Mouse (Mus musculus) limb, embryonic 11.5 days (tissue): ENCODE results near the gene Rere. TPM values are rescaled to one million over a fixed set of nuclear protein-coding genes. Genes with fewer than 3 reads are reported as not detected.
A peak's percentile ranks its signal among the peaks of the same experiment; 100 is the strongest.

Source experiments
- ATAC-seq: fragments of 200-750 bp; cut with Nextera tagmentation; 2 replicates; pipeline ENCODE4 v1.8.0; 2017; ENCODE audit warnings: low read depth; ENCODE audit not compliant: insufficient number of reproducible peaks, low FRiP score, low TSS enrichment
- DNase-seq: peaks from one replicate; pipeline ENCODE4 v3.0.0-alpha.2; 2015; ENCODE audit warnings: low spot score
- H3K27ac ChIP-seq: fragments of 300-500 bp; sonication (generic); replicated peaks from 2 replicates; pipeline ENCODE4 v1.5.1; 2014; ENCODE audit warnings: low read depth, mild to moderate bottlenecking, low read length
- H3K27me3 ChIP-seq: fragments of 300-500 bp; sonication (generic); 2 replicates; pipeline ENCODE4 v1.6.1; 2014; ENCODE audit warnings: mild to moderate bottlenecking, low read length, mixed read lengths; ENCODE audit not compliant: control insufficient read depth, insufficient read depth
- H3K36me3 ChIP-seq: fragments of 300-500 bp; sonication (generic); 2 replicates; pipeline ENCODE4 v1.6.1; 2014; ENCODE audit warnings: mild to moderate bottlenecking, low read length, moderate library complexity, mixed read lengths; ENCODE audit not compliant: control insufficient read depth, insufficient read depth
- H3K4me1 ChIP-seq: fragments of 300-500 bp; sonication (generic); 2 replicates; pipeline ENCODE4 v1.6.1; 2014; ENCODE audit warnings: low read length, mixed read lengths; ENCODE audit not compliant: control insufficient read depth, insufficient read depth
- H3K4me2 ChIP-seq: fragments of 300-500 bp; sonication (generic); 2 replicates; pipeline ENCODE4 v1.6.1; 2014; ENCODE audit warnings: low read depth, mild to moderate bottlenecking, moderate library complexity; ENCODE audit not compliant: severe bottlenecking
- H3K4me3 ChIP-seq: fragments of 300-500 bp; sonication (generic); 2 replicates; pipeline ENCODE4 v1.5.1; 2014; ENCODE audit warnings: low read depth, low read length
- H3K9ac ChIP-seq: fragments of 300-500 bp; sonication (generic); 2 replicates; pipeline ENCODE4 v1.6.1; 2014; ENCODE audit warnings: mild to moderate bottlenecking, low read length
- H3K9me3 ChIP-seq: fragments of 300-500 bp; sonication (generic); 2 replicates; pipeline ENCODE4 v1.6.1; 2016; ENCODE audit warnings: low read length; ENCODE audit not compliant: control insufficient read depth
- WGBS: fragments of 180-500 bp; shearing (Covaris S2); extraction: QIAGEN DNeasy Blood & Tissue Kit; methylation state at CpG from one replicate; pipeline ENCODE4 v1.1.7; 2014; 5-methylcytosine and 5-hydroxymethylcytosine counted together
- polyA plus RNA-seq: library from polyadenylated mRNA; unstranded; fragments of >200 nt; fragmentation: Nextera tagmentation; extraction: Ambion mirVana; gene quantifications from 2 replicates; pipeline ENCODE4 v1.2.1, GENCODE M21; 2014

The Rere gene
- polyA plus RNA-seq, 1 experiment from 2014 or later, result 37.9 TPM

DNA sequence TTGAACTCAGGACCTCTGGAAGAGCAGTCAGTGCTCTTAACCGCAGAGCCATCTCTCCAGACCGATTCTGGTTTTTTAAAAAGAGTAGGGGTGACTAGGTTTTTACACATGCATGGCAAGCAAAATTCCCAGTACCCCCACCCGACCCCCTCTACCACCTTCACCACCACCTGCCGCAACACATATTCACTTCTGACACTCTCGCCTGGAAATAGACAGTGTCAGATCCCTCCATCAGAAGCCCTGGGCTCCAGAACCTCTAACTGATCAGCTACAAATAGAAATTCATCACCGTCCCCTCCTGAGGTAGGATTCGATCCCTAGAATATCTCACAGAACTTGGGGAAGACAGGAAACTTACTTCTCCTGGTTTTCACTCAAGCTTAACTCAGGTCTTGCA lies 21.9 kb upstream of the Rere start:
- Histone ChIP-seq H3K9ac (no peak overlapping the region), H3K4me2 (no peak overlapping the region), H3K4me3 (no peak overlapping the region), H3K4me1 (no peaks in the 10 kb centered on the region), H3K9me3 (no peaks in the 10 kb centered on the region), H3K36me3 (no peaks in the 10 kb centered on the region), H3K27me3 (no peaks in the 10 kb centered on the region), H3K27ac (no peak overlapping the region)
- DNase-seq, result no peak
- no peak for ATAC-seq
- 92% methylated on average over 7 of the region's 7 CpGs for WGBS

GRCm38 (mm10) chr4:150260111-150260510 lies 21.3 kb upstream of the Rere start:
- Histone ChIP-seq H3K27ac (no peak overlapping the region), H3K4me1 (no peaks in the 10 kb centered on the region), H3K36me3 (no peaks in the 10 kb centered on the region), H3K9me3 (no peaks in the 10 kb centered on the region), H3K4me3 (no peak overlapping the region), H3K27me3 (no peaks in the 10 kb centered on the region), H3K4me2 (no peak overlapping the region), H3K9ac (no peak overlapping the region)
- ATAC-seq (no peak), DNase-seq (no peak)
- 69% methylated on average over 7 of the region's 7 CpGs for WGBS

DNA sequence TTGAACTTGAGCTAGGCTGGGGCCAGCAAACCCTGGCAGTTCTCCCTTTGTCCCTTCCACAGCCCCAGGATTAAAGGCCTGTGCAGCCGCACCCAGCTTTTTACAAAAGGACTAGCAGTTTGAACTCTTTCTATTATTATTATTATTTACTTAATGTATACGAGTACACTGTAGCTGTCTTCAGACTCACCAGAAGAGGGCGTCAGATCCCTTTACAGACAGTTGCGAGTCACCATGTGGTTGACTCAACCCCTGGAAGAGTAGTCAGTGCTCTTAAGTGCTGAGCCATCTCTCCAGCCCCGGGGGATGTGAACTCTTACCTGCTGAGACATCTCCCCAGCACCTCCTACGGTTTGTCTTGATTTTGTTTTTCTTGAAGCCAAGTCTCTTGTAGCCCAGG lies 20.7 kb upstream of the Rere start:
- H3K9me3 ChIP-seq, result no peaks in the 10 kb centered on the region
- H3K4me1 ChIP-seq, result no peaks in the 10 kb centered on the region
- 30% methylated on average over 6 of the region's 6 CpGs for WGBS
- no peak for ATAC-seq
- H3K9ac ChIP-seq, result no peak overlapping the region
- DNase-seq, result no peak
- H3K36me3 ChIP-seq, result no peaks in the 10 kb centered on the region
- H3K27ac ChIP-seq, result no peak overlapping the region
- H3K4me2 ChIP-seq, result no peak overlapping the region
- no peak overlapping the region for H3K4me3 ChIP-seq
- no peaks in the 10 kb centered on the region for H3K27me3 ChIP-seq

GRCm38 (mm10) chr4:150262301-150262700 lies 19.1 kb upstream of the Rere start:
- H3K27ac ChIP-seq, result no peak overlapping the region
- H3K9ac ChIP-seq, result no peak overlapping the region
- no peak for DNase-seq
- no peaks in the 10 kb centered on the region for H3K9me3 ChIP-seq
- H3K4me1 ChIP-seq, result no peaks in the 10 kb centered on the region
- no peak overlapping the region for H3K4me2 ChIP-seq
- ATAC-seq, result no peak
- no peaks in the 10 kb centered on the region for H3K27me3 ChIP-seq
- no peak overlapping the region for H3K4me3 ChIP-seq
- H3K36me3 ChIP-seq, result no peaks in the 10 kb centered on the region
- 88% methylated on average over 8 of the region's 8 CpGs for WGBS

DNA sequence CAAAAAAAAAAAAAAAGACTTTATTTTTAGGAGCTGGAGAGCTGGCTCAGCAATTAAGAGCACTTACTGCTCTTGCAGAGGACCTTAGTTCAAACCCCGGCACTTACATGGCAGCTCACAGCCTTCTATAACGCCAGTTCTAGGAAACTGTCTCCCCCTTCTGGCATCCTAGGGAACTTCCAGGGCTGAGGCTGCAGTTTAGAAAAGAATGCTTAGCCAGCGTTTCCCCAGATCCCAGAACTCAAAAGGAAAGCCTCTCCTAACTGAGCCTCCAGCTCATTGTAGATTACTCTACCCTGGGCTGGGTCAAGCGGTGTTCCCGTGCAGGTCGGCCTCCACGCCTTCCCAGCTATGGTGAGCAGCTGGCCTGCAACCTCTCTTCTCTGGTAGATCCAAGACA lies 16.5 kb upstream of the Rere start:
- DNase-seq (peak; percentile 56), ATAC-seq (no peak)
- H3K4me2 ChIP-seq, result no peak overlapping the region
- H3K27ac ChIP-seq, result no peak overlapping the region
- no peaks in the 10 kb centered on the region for H3K27me3 ChIP-seq
- 53% methylated on average over 7 of the region's 7 CpGs for WGBS
- peaks cover 9% of the 10 kb centered on the region for H3K4me1 ChIP-seq
- no peaks in the 10 kb centered on the region for H3K9me3 ChIP-seq
- no peak overlapping the region for H3K4me3 ChIP-seq
- no peak overlapping the region for H3K9ac ChIP-seq
- H3K36me3 ChIP-seq, result no peaks in the 10 kb centered on the region

DNA sequence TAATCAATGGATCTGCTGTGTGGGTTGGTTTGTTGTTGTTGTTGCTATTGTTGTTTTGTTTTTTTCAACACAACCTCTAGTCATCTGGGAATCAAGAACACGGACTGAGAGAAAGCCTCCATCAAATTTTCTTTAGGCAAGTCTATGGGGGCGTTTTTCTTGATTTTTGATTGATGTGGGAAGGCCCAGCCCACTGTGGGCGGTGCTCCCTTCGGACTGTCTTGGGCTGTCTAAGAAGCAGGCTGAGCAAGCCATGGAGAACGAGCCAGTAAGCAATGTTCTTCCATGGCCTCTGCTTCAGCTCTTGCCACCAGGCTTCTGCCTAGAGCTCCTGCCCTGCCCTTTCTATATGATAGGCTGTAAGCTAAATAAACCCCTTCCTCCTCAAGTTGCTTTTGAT lies 16.0 kb upstream of the Rere start:
- no peak for ATAC-seq
- DNase-seq, result no peak
- Histone ChIP-seq H3K4me2 (no peak overlapping the region), H3K27me3 (no peaks in the 10 kb centered on the region), H3K9me3 (no peaks in the 10 kb centered on the region), H3K36me3 (no peaks in the 10 kb centered on the region), H3K4me3 (no peak overlapping the region), H3K27ac (no peak overlapping the region), H3K9ac (no peak overlapping the region), H3K4me1 (peaks cover 10% of the 10 kb centered on the region)
- 72% methylated on average over 5 of the region's 5 CpGs for WGBS

- H3K36me3 ChIP-seq, result no peaks in the 10 kb centered on the region
Observed at GRCm38 (mm10) chr4:150266655-150267223, 14.7 kb upstream of the Rere start.

DNA sequence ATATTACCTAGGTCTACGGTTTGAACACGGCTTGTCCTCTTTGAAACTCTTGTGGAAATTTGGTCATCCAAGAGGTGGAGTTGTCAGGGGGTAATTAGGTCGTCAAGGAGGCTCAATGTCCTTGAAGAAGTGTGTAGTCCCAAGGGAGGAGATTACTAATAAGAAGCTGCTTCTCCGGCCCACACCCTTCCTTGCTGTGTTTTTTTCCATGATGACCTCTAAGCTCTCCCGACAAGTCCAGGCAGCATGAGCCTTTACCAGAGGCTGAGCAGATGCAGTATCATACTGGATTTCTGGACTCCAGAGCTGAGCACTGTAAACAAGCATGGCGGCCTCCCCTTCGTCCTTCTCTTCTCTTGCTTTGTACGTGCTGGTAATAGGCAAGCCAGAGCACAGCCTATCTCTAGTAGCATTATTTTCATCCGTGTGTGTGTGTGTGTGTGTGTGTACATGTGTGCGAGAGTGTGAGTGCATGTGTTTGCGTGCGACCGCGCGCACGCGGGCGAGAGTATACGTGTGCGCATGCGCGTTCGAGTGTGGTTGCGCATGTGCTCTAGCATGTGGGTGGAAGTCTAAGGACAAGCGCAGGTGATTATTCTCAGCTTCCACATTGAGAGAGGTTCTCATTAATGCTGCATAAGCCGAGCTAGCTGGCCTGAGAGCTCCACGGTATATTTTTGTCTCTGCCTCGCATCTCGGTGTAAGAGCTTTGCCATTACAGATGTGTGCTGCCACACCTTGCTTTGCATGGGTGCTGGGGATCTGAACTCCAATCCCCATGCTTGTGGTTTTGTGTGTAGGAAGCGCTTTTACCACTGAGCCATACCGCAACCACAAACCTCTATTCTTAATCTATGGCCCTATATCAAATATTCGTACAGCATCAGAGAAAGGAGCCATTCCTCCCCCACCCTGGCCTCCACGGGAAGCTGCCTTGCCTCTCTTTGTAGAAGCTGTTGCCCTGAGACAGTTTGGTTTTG lies 12.5 kb upstream of the Rere start:
- no peaks in the 10 kb centered on the region for H3K27me3 ChIP-seq
- H3K9me3 ChIP-seq, result no peaks in the 10 kb centered on the region
- DNase-seq (no peak), ATAC-seq (no peak)
- H3K4me3 ChIP-seq, result no peak overlapping the region
- no peak overlapping the region for H3K4me2 ChIP-seq
- H3K9ac ChIP-seq, result no peak overlapping the region
- H3K27ac ChIP-seq, result no peak overlapping the region
- H3K36me3 ChIP-seq, result no peaks in the 10 kb centered on the region
- WGBS, result 85% methylated on average over 33 of the region's 33 CpGs
- peaks cover 20% of the 10 kb centered on the region for H3K4me1 ChIP-seq

More at GRCm38 (mm10) chr4:150266655-150267223, 14.7 kb upstream of the Rere start:
- Histone ChIP-seq H3K9ac (no peak overlapping the region), H3K4me2 (no peak overlapping the region), H3K4me3 (no peak overlapping the region), H3K27ac (no peak overlapping the region), H3K9me3 (no peaks in the 10 kb centered on the region), H3K27me3 (no peaks in the 10 kb centered on the region), H3K4me1 (peaks cover 10% of the 10 kb centered on the region)
- DNase-seq (no peak), ATAC-seq (no peak)
- WGBS, result 82% methylated on average over 21 of the region's 21 CpGs
